Mouse (Mus musculus) midbrain, postnatal 0 days (tissue): ENCODE measurements at regions not wholly inside any gene's neighbourhood (a gene's known extent, or its start where the extent isn't known, plus 50 kb on each side); places are given as distances from the start of the nearest gene placed in this dataset.

Experiments used
- ATAC-seq: fragments of 200-750 bp; cut with Nextera tagmentation; 2 replicates; pipeline ENCODE4 v1.8.0; 2017; ENCODE audit warnings: moderate number of reproducible peaks, mild to moderate bottlenecking, moderate TSS enrichment, moderate library complexity; ENCODE audit not compliant: low FRiP score
- DNase-seq: peaks from one replicate; pipeline ENCODE4 v3.0.0-alpha.2; 2015; ENCODE audit warnings: low spot score
- H3K27ac ChIP-seq: fragments of 300-500 bp; sonication (generic); 2 replicates; pipeline ENCODE4 v1.5.1; 2014; ENCODE audit warnings: low read depth, mild to moderate bottlenecking, low read length, mixed read lengths
- H3K27me3 ChIP-seq: fragments of 300-500 bp; sonication (generic); 2 replicates; pipeline ENCODE4 v1.6.1; 2014; ENCODE audit warnings: low read length, control low read depth, mixed read lengths; ENCODE audit not compliant: insufficient read depth
- H3K36me3 ChIP-seq: fragments of 300-500 bp; sonication (generic); 2 replicates; pipeline ENCODE4 v1.6.1; 2014; ENCODE audit warnings: low read length, control low read depth, mixed read lengths; ENCODE audit not compliant: insufficient read depth
- H3K4me1 ChIP-seq: fragments of 300-500 bp; sonication (generic); 2 replicates; pipeline ENCODE4 v1.6.1; 2014; ENCODE audit warnings: mild to moderate bottlenecking, control low read depth, antibody characterized with exemption, low read length, mixed read lengths; ENCODE audit not compliant: insufficient read depth
- H3K4me2 ChIP-seq: fragments of 300-500 bp; sonication (generic); 2 replicates; pipeline ENCODE4 v1.6.1; 2014; ENCODE audit warnings: low read depth, mild to moderate bottlenecking, low read length, mixed read lengths; ENCODE audit not compliant: poor library complexity, severe bottlenecking
- H3K4me3 ChIP-seq: fragments of 300-500 bp; sonication (generic); 2 replicates; pipeline ENCODE4 v1.5.1; 2014; ENCODE audit warnings: low read depth, mild to moderate bottlenecking, low read length, moderate library complexity
- H3K9ac ChIP-seq: fragments of 300-500 bp; sonication (generic); replicated peaks from 2 replicates; pipeline ENCODE4 v1.6.1; 2014; ENCODE audit warnings: mild to moderate bottlenecking, low read length, moderate library complexity, mixed read lengths; ENCODE audit not compliant: poor library complexity, severe bottlenecking
- H3K9me3 ChIP-seq: fragments of 300-500 bp; sonication (generic); 2 replicates; pipeline ENCODE4 v1.6.1; 2016; ENCODE audit warnings: low read length, control low read depth
- CTCF ChIP-seq: IDR thresholded peaks from 2 replicates; pipeline ENCODE4 v1.5.1; 2016; ENCODE audit warnings: antibody characterized with exemption, mild to moderate bottlenecking
- WGBS: fragments of 180-500 bp; shearing (Covaris S2); extraction: QIAGEN DNeasy Blood & Tissue Kit; methylation state at CpG from one replicate; pipeline ENCODE4 v1.1.7; 2014; 5-methylcytosine and 5-hydroxymethylcytosine counted together

- no peak for TF ChIP-seq CTCF
- H3K4me1 ChIP-seq, result no peaks in the 10 kb centered on the region
- H3K9me3 ChIP-seq, result no peaks in the 10 kb centered on the region
- no peak for ATAC-seq
- 48% methylated on average over 4 of the region's 4 CpGs for WGBS
- H3K36me3 ChIP-seq, result no peaks in the 10 kb centered on the region
- H3K4me2 ChIP-seq, result no peak overlapping the region
- no peak overlapping the region for H3K4me3 ChIP-seq
- no peak overlapping the region for H3K27ac ChIP-seq
- no peak overlapping the region for H3K9ac ChIP-seq
- no peak for DNase-seq
- no peaks in the 10 kb centered on the region for H3K27me3 ChIP-seq
Observed at GRCm38 (mm10) chr14:106190721-106191120, 84.7 kb downstream of the Trim52 start.

- Histone ChIP-seq H3K27me3 (no peaks in the 10 kb centered on the region), H3K4me1 (no peaks in the 10 kb centered on the region), H3K9me3 (no peaks in the 10 kb centered on the region), H3K27ac (no peak overlapping the region), H3K9ac (no peak overlapping the region), H3K4me2 (no peak overlapping the region), H3K4me3 (no peak overlapping the region), H3K36me3 (no peaks in the 10 kb centered on the region)
- ATAC-seq (no peak), DNase-seq (no peak)
- whole genome bisulfite sequencing, result 93% methylated on average over 2 of the region's 2 CpGs
- no peak for TF ChIP-seq CTCF
Observed at GRCm38 (mm10) chr14:106193583-106193982, 87.6 kb downstream of the Trim52 start.

- H3K27me3 ChIP-seq, result no peaks in the 10 kb centered on the region
- no peaks in the 10 kb centered on the region for H3K36me3 ChIP-seq
- no peak for TF ChIP-seq CTCF
- H3K9ac ChIP-seq, result no peak overlapping the region
- no peaks in the 10 kb centered on the region for H3K9me3 ChIP-seq
- no peaks in the 10 kb centered on the region for H3K4me1 ChIP-seq
- no peak overlapping the region for H3K4me3 ChIP-seq
- no peak for ATAC-seq
- H3K27ac ChIP-seq, result no peak overlapping the region
- WGBS, result 84% methylated on average over 1 of the region's 1 CpGs
- H3K4me2 ChIP-seq, result no peak overlapping the region
- DNase-seq, result no peak
Observed at GRCm38 (mm10) chr14:106194104-106194503, 88.1 kb downstream of the Trim52 start.

GRCm38 (mm10) chr14:106197826-106198225 lies 91.8 kb downstream of the Trim52 start:
- no peaks in the 10 kb centered on the region for H3K9me3 ChIP-seq
- H3K4me1 ChIP-seq, result no peaks in the 10 kb centered on the region
- H3K4me2 ChIP-seq, result no peak overlapping the region
- H3K27ac ChIP-seq, result no peak overlapping the region
- H3K4me3 ChIP-seq, result no peak overlapping the region
- H3K36me3 ChIP-seq, result no peaks in the 10 kb centered on the region
- TF ChIP-seq CTCF, result no peak
- H3K27me3 ChIP-seq, result no peaks in the 10 kb centered on the region
- no peak overlapping the region for H3K9ac ChIP-seq
- no peak for DNase-seq
- 90% methylated on average over 1 of the region's 1 CpGs for WGBS
- no peak for ATAC-seq

GRCm38 (mm10) chr14:106199109-106199508 lies 93.1 kb downstream of the Trim52 start:
- Histone ChIP-seq H3K9me3 (no peaks in the 10 kb centered on the region), H3K36me3 (no peaks in the 10 kb centered on the region), H3K27me3 (no peaks in the 10 kb centered on the region), H3K4me1 (no peaks in the 10 kb centered on the region), H3K27ac (no peak overlapping the region), H3K4me2 (no peak overlapping the region), H3K4me3 (no peak overlapping the region), H3K9ac (no peak overlapping the region)
- ATAC-seq, result no peak
- no peak for TF ChIP-seq CTCF
- 96% methylated on average over 2 of the region's 2 CpGs for WGBS
- no peak for DNase-seq

- no peak overlapping the region for H3K9ac ChIP-seq
- 46% methylated on average over 1 of the region's 1 CpGs for WGBS
- no peak overlapping the region for H3K4me2 ChIP-seq
- H3K27ac ChIP-seq, result no peak overlapping the region
- TF ChIP-seq CTCF, result no peak
- DNase-seq (peak; percentile 13), ATAC-seq (no peak)
- no peak overlapping the region for H3K4me3 ChIP-seq
- H3K36me3 ChIP-seq, result no peaks in the 10 kb centered on the region
- H3K27me3 ChIP-seq, result no peaks in the 10 kb centered on the region
- no peaks in the 10 kb centered on the region for H3K9me3 ChIP-seq
- H3K4me1 ChIP-seq, result no peaks in the 10 kb centered on the region
Observed at GRCm38 (mm10) chr14:106199536-106200319, 93.7 kb downstream of the Trim52 start.
